21 mouse cellular contexts compared by ENCODE assay signal in the genomic region with DNA sequence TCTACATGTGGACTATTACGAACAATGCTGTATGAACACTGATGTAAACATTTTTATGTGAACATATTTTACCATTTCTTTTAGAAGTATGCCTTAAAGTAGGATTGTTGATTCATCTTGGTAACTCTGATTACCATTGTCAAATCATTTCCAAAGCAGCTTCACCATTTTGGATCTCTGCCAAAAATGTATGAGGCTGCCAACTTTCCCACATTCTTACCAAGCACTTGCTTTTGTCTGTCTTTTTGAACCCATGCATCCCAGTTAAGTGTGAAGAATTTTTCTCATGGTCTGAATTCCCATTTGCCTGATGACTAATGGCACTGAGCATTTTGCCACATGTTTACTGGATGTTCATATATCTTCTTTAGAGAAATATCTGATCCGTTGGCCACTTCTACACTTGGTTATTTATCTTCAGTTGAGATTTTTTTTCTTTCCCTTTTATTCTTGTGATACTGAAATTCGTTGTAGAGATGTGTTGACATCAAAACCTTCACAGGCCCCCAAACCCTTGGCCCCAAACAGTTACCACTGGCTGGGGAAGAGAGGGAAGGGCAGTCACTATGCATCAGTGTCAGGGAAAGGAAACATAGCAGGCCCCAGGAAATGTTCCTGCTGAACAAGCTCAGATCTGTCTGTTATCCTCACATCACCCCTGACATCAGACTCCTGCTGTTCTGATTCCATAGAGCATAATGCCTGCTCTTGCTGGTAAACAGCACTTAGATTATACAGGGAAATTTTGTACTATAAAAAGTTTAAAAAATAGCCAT.
DNase-seq lines count a peak whose midpoint lies in the region; ATAC-seq lines count a peak whose summit lies in the region.
"Had no signal": no experiment of that assay in that cellular context is flagged by ENCODE, and none has a peak within 500 bp of the region (broad histone marks: within the 10 kb centered on the region; RNA-seq: fewer than 3 reads in every experiment).

No protein-coding gene starts in this region.

- H3K27me3 ChIP-seq in embryonic facial prominence, embryonic 14.5 days (replicated peaks; ENCODE audit: control insufficient read depth, insufficient read depth, low read length) = no peaks in the 10 kb centered on the region
- peaks cover 33% of the 10 kb centered on the region for H3K27me3 ChIP-seq in embryonic facial prominence, embryonic 10.5 days (replicated peaks; ENCODE audit: low read depth, poor library complexity, severe bottlenecking)
- H3K27me3 ChIP-seq: forebrain, embryonic 12.5 days; liver, embryonic 12.5 days; lung, embryonic 15.5 days; midbrain, embryonic 13.5 days; neural tube, embryonic 15.5 days; stomach, embryonic 15.5 days had no signal

- H3K9ac ChIP-seq in embryonic facial prominence, embryonic 14.5 days (ENCODE audit: low read depth, low read length) = no peak overlapping the region
- H3K9ac ChIP-seq: forebrain, embryonic 12.5 days; liver, embryonic 12.5 days; lung, embryonic 15.5 days; midbrain, embryonic 13.5 days; neural tube, embryonic 15.5 days; stomach, embryonic 15.5 days had no signal

- no peak for ATAC-seq in embryonic facial prominence, embryonic 14.5 days (ENCODE audit: low read depth)
- ATAC-seq: hindbrain, embryonic 16.5 days; liver, embryonic 12.5 days; midbrain, embryonic 13.5 days had no signal

- H3K4me2 ChIP-seq in embryonic facial prominence, embryonic 14.5 days (ENCODE audit: low read depth, low read length) = no peak overlapping the region
- H3K4me2 ChIP-seq: forebrain, embryonic 12.5 days; liver, embryonic 12.5 days; lung, embryonic 15.5 days; midbrain, embryonic 13.5 days; neural tube, embryonic 15.5 days; stomach, embryonic 15.5 days had no signal

- no peaks in the 10 kb centered on the region for H3K4me1 ChIP-seq in embryonic facial prominence, embryonic 14.5 days (ENCODE audit: control insufficient read depth, insufficient read depth, low read length)
- no peaks in the 10 kb centered on the region for H3K4me1 ChIP-seq in embryonic facial prominence, embryonic 10.5 days
- H3K4me1 ChIP-seq: forebrain, embryonic 12.5 days; liver, embryonic 12.5 days; lung, embryonic 15.5 days; midbrain, embryonic 13.5 days; neural tube, embryonic 15.5 days; stomach, embryonic 15.5 days had no signal

- no peaks in the 10 kb centered on the region for H3K9me3 ChIP-seq in embryonic facial prominence, embryonic 14.5 days (ENCODE audit: control insufficient read depth, low read length)
- H3K9me3 ChIP-seq in embryonic facial prominence, embryonic 10.5 days = no peaks in the 10 kb centered on the region
- H3K9me3 ChIP-seq: forebrain, embryonic 12.5 days; liver, embryonic 12.5 days; lung, embryonic 15.5 days; midbrain, embryonic 13.5 days; neural tube, embryonic 15.5 days; stomach, embryonic 15.5 days had no signal

- H3K27ac ChIP-seq in embryonic facial prominence, embryonic 14.5 days (replicated peaks; ENCODE audit: low read depth, low read length) = no peak overlapping the region
- H3K27ac ChIP-seq in embryonic facial prominence, embryonic 10.5 days (replicated peaks) = no peak overlapping the region
- H3K27ac ChIP-seq: forebrain, embryonic 12.5 days; heart, adult 2 months; kidney, postnatal 0 days; liver, embryonic 12.5 days; lung, embryonic 15.5 days; midbrain, embryonic 13.5 days; neural tube, embryonic 15.5 days; stomach, embryonic 15.5 days had no signal

- WGBS in embryonic facial prominence, embryonic 14.5 days = 59% methylated on average over 3 of the region's 3 CpGs
- WGBS in embryonic facial prominence, embryonic 10.5 days = 75% methylated on average over 3 of the region's 3 CpGs

- no peak overlapping the region for H3K4me3 ChIP-seq in embryonic facial prominence, embryonic 14.5 days (ENCODE audit: low read depth, low read length)
- no peak overlapping the region for H3K4me3 ChIP-seq in embryonic facial prominence, embryonic 10.5 days
- H3K4me3 ChIP-seq: forebrain, embryonic 12.5 days; heart, adult 2 months; liver, embryonic 12.5 days; lung, embryonic 15.5 days; midbrain, embryonic 13.5 days; neural tube, embryonic 15.5 days; stomach, embryonic 15.5 days had no signal

- DNase-seq in embryonic facial prominence, embryonic 14.5 days (ENCODE audit: low spot score) = peak; percentile 13
- no peak for DNase-seq in embryonic facial prominence, embryonic 10.5 days (ENCODE audit: low spot score)
- peak; percentile 9 for DNase-seq in lung, postnatal 10 days
- no peak for DNase-seq in lung, postnatal 14 days
- DNase-seq in cerebellum, adult 9-11 months = peak; percentile 21
- peak; percentile 77 for DNase-seq in retina, postnatal 1 day
- no peak for DNase-seq in liver
- DNase-seq: B cell, adult 2 months; gastrocnemius, postnatal 14 days; heart, adult 2 months; heart, postnatal 36 days; kidney, adult 11 months; thymus, adult 2 months had no signal

- no peaks in the 10 kb centered on the region for H3K36me3 ChIP-seq in embryonic facial prominence, embryonic 14.5 days (ENCODE audit: control insufficient read depth, insufficient read depth, low read length)
- no peaks in the 10 kb centered on the region for H3K36me3 ChIP-seq in embryonic facial prominence, embryonic 10.5 days (replicated peaks)
- H3K36me3 ChIP-seq: forebrain, embryonic 12.5 days; liver, embryonic 12.5 days; lung, embryonic 15.5 days; midbrain, embryonic 13.5 days; neural tube, embryonic 15.5 days; stomach, embryonic 15.5 days had no signal

Comparison
In these comparisons a context has a peak if more than half of its experiments do, and no peak if none do; other contexts are left out.
1. DNase-seq: peak in embryonic facial prominence, embryonic 14.5 days (single experiment), lung, postnatal 10 days (single experiment), cerebellum, adult 9-11 months (single experiment) and retina, postnatal 1 day (single experiment); none in embryonic facial prominence, embryonic 10.5 days (single experiment), lung, postnatal 14 days (single experiment) and liver (single experiment).